Mouse (Mus musculus) layer of hippocampus, postnatal 25 days (tissue): Measurements from ENCODE around the gene Nob1. TPM values are rescaled to one million over a fixed set of nuclear protein-coding genes. Genes with fewer than 3 reads are reported as not detected.

Experiments
- DNase-seq, 2 experiments: peaks; one replicate each; pipeline ENCODE4 v3.0.0; 2022; ENCODE audit warnings: mixed read lengths in 2 of 2, low spot score in 1 of 2; ENCODE audit errors: extremely low spot score in 1 of 2
- total RNA-seq, 2 experiments: library from RNA; stranded (reverse); gene quantifications; 2 replicates each; pipeline ENCODE4 v1.2.3; 2021

The Nob1 gene
- total RNA-seq, 2 experiments from 2014 or later: 40.4 to 40.7 TPM

DNA sequence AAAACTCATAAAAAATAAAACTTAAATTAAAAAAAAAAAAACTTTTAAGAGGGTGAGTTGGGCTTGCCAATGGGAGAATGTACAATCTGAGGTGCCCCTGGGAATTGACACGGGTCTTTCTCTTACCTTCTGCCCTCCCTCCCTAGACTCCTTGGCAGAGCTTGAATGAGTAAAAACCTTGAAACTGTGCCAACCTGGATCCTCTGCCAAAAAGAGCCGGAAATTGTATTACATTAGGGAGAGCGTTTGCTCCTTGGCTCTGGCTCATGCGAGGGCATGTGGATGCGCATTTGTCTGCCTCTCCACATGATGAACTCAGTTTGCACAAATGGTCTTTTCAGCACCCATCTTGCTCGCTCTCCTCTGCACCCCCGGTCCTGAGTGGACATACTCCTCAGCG is 35.3 kb downstream of the Nob1 start:
- peak in 1 of 2 experiments; percentile 27 for DNase-seq

DNA sequence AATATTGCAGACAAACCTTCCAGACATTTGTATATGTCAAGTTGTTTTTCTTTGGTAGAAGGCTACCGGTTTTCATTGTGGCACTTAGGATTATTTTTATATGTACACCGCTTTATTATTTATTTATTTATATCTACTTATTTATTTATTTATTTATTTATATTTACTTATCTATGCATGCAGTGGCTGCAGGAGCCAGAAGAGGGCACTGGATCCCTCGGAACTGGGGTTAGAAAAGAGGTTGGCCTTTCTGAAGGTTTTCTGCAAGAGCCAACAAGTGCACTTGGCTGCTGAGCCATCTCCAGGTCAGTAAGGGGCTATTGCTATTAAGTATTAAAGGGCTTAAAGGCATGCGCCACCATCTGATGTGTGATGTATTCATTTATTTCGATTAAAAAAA is 37.0 kb downstream of the Nob1 start:
- DNase-seq: peak in 1 of 2 experiments; percentile 37

DNA sequence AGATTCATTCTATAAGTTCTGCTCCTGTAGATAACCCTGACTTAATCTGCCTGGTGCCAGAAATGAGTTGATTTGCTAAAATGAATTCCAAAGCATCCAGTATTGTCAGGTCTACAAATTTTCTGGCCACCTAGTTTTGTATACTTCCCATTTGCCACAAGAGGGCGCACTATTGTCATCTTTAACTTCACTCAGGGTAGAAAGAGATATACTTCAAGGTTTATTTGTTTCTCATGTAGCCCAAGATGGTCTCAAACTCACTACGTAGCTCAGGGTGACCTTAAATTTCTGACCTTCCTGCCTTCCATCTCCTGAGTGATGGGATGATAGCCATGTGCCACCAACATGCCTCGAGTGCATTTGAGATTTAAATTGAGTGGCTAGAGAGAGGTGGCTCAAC is 38.2 kb downstream of the Nob1 start:
- no peak for DNase-seq

DNA sequence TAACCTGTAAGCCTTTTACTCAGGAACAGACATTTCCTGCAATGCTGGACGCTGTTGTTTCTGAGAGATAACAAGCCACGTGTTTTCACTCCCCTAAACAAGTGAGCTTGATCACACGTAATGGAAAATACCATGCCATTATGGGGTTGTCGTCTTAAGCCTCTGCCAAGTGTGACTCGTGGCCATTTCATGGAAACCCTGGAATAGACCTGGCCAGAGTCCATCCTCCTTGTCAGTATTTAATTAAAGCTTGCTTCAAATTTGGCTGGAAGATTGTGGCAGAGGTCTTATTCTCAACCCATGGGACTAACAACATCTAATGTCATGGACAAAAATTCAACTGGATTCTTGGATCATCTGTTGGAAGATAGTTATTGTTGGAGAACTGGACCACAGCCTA is 38.7 kb downstream of the Nob1 start:
- no peak for DNase-seq

DNA sequence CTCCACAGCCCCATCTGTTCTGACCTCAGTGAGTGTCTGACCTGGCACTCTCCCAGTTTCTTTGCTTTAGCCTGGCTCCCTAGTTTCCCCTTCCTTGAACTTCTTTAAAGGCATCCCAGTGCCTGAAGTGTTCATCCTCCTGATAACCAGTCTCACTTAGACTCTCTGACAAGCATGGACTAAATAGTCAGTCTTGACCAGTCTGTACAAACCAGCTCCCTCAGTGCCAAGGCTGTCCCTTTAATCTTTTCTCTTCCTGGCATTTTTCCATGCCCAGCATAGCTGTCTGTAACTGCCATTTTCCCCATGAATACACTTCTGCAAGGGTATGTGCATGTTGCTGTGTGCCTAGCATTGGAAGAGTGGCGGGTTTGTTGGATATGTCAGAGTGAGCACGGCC is 39.8 kb downstream of the Nob1 start:
- DNase-seq: no peak

DNA sequence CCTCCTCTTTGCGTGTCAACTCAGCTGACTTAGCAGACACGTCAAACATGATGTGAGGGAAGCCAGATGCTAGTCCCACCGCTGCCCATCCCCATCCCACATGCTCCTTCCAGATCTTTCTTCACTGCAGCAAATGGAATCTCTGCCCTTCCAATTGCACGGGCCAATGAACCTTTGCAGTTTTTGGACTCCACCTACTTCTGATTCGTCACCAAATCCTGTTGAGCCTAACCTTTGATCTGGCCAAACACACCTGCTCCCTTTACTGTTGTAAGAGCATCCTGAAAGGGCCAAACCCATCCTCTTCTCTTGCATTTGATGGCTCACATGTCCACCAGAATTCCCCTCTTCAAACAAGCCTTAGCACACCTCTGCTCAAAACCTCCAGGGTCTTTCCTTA is 40.2 kb downstream of the Nob1 start:
- DNase-seq: no peak

DNA sequence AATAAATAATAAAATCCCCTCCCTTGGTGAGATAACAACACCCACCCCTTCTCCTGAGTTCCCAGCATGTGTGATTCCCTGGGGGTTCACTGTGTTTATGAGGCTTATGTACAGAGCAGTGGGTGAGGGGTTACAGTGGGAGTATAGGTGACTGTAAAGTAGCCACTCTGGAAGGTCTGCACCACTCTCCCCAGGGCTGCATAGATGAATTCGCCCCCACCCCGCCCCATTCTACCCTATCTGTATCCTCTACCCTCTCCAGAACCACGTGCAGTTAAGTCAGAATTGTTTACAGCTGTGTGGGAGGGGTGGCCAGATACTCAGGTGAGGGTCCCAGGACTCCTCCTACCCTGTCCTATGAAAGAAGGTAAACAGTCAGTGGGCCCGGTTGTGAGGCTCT is 42.0 kb downstream of the Nob1 start:
- DNase-seq: no peak

DNA sequence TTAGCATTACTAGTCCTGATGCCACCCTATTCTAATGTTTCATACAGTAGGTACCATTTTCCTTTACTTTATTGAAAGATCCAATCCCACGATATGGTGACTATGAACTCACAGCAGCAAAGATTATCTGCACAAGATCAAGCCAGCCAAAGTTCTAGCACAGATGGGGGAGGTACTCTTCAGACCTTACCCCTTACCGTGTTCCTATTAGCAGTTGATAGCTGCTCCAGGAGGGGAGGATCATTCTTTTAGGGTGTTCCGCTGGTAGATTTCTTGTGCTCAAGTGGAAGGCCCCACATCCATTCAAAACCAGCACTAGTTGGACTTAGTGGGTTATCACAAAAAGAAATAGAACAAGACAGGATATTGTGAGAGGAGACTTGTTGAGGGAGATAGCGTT is 43.2 kb downstream of the Nob1 start:
- DNase-seq: no peak

DNA sequence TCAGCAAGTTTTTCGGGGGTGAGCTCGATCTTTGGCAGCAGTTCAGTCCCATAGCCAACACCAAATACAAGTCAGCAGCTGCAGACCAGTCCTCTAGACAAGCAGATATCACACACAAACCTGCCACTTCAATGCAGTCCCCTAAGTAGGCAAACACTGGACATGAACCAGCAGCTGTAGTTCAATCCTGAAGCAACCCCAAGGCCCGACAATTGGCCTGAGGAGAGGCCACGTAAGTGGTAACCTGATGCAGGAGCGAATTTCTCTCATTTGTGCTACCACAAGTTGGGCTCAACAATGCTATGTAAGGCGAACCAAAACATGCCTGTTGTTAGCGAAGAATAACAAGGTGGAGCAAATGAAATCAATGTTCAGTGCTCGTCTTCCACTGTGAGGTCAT is 44.1 kb downstream of the Nob1 start:
- DNase-seq: no peak

DNA sequence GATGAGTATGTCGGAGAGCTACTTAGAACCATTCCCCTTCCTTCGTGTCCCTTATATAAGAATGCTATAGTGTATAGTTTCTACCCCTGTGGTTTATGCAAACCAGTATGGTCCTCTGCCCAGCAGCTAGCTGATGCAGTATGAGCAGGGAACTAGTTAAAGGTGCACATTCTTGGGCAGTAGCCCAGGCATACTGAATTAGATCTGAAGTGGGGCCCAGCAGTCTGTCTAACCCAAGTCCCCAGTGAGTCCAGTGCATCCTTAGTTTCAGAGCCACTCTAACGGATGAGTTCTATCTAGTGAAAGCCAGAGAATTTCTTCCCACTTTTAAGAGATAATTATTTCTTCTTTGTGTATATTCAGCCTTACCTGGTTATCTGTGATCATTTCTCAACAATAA is 47.5 kb downstream of the Nob1 start:
- DNase-seq: no peak

DNA sequence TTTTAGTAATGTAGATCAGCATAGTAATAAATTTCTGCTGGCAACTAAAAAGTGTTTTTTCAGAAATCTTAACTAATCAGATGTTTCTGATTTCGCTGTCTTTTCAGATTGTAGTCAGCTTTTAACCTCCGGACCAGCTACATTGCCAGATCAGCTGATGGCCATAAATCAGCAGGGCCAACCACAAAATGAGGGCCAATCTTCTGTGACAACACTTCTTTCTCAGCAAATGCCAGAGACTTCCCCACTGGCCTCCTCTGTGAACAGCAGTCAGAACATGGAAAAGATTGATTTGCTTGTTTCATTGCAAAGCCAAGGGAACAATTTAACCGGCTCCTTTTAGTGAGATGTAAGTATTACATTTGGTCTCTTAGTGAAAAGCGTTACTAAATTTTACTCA is 54.5 kb downstream of the Nob1 start:
- no peak for DNase-seq

Other genes with a start within 250 kb of the Nob1 start
- 10 to 100 TPM; 47.8 to 67.4 TPM for gene Nfat5, start 131.6 kb downstream of the Nob1 start, total RNA-seq
- 1 to 10 TPM; 5.3 to 5.7 TPM for gene Nqo1, start 21.8 kb downstream of the Nob1 start, total RNA-seq
- 10 to 100 TPM; 36.3 to 37.0 TPM for gene Wwp2, start 11.3 kb upstream of the Nob1 start, total RNA-seq
- 100 to 1,000 TPM; 101 to 107 TPM for gene Psmd7, start 163.4 kb upstream of the Nob1 start, total RNA-seq